ENCODE assay signal across 23 mouse cellular contexts in genomic region chr17:23820731-23821130, GRCm38 (mm10). TPM values are rescaled to one million over a fixed set of nuclear protein-coding genes. Genes with fewer than 3 reads are reported as not detected.
"Had no signal": no experiment of that assay in that cellular context is flagged by ENCODE, and none has a peak within 500 bp of the region (broad histone marks: within the 10 kb centered on the region; RNA-seq: fewer than 3 reads in every experiment).

No protein-coding gene starts in this region.

- H3K4me2 ChIP-seq: midbrain, embryonic 12.5 days; neural tube, embryonic 13.5 days; neural tube, embryonic 15.5 days had no signal

- ATAC-seq: midbrain, embryonic 16.5 days had no signal

- H3K27me3 ChIP-seq: midbrain, embryonic 12.5 days; neural tube, embryonic 13.5 days; neural tube, embryonic 15.5 days had no signal

- H3K27ac ChIP-seq: midbrain, embryonic 10.5 days; midbrain, embryonic 12.5 days; neural tube, embryonic 13.5 days; neural tube, embryonic 15.5 days had no signal

- H3K4me3 ChIP-seq: midbrain, embryonic 10.5 days; midbrain, embryonic 12.5 days; myocyte; neural tube, embryonic 13.5 days; neural tube, embryonic 15.5 days had no signal

- H3K9ac ChIP-seq: midbrain, embryonic 12.5 days; neural tube, embryonic 13.5 days; neural tube, embryonic 15.5 days had no signal

- DNase-seq: lung, adult 2 months; lung, postnatal 10 days; lung, postnatal 4 days; midbrain, embryonic 14.5 days; retina, postnatal 1 day; right cerebral cortex, adult 18-20 months; right cerebral cortex, postnatal 25 days; right cerebral cortex, postnatal 4 days; spleen, adult 18-20 months; thymus, adult 18-20 months; thymus, postnatal 14 days; thymus, postnatal 36 days had no signal

- H3K4me1 ChIP-seq: midbrain, embryonic 10.5 days; midbrain, embryonic 12.5 days; neural tube, embryonic 13.5 days; neural tube, embryonic 15.5 days had no signal

RNA-seq across cellular contexts. Expression of gene Prss33, which starts 15.1 kb away (rescaled TPM):
- total RNA-seq: megakaryocyte, adult 5-6 weeks; megakaryocyte-erythroid progenitor cell, adult 5-6 weeks had no signal
- polyA plus RNA-seq: lung, adult 2 months; lung, embryonic 16.5 days; myocyte; neural tube, embryonic 11.5 days; neural tube, embryonic 13.5 days; neural tube, embryonic 15.5 days; stomach, embryonic 14.5 days had no signal

RNA-seq across cellular contexts. Expression of gene Prss32, which starts 22.9 kb away (rescaled TPM):
- total RNA-seq: megakaryocyte, adult 5-6 weeks; megakaryocyte-erythroid progenitor cell, adult 5-6 weeks had no signal
- polyA plus RNA-seq: lung, adult 2 months; lung, embryonic 16.5 days; midbrain, embryonic 10.5 days; midbrain, embryonic 12.5 days; midbrain, embryonic 14.5 days; midbrain, embryonic 16.5 days; neural tube, embryonic 11.5 days; neural tube, embryonic 13.5 days had no signal

RNA-seq across cellular contexts. Expression of gene Prss41, which starts 23.2 kb away (rescaled TPM):
- total RNA-seq: megakaryocyte, adult 5-6 weeks; megakaryocyte-erythroid progenitor cell, adult 5-6 weeks had no signal
